Mouse (Mus musculus) forebrain, embryonic 14.5 days (tissue): ENCODE data around the gene Abcb6. TPM values are rescaled to one million over a fixed set of nuclear protein-coding genes. Genes with fewer than 3 reads are reported as not detected.

Source experiments
- ATAC-seq: fragments of 200-750 bp; cut with Nextera tagmentation; 2 replicates; pipeline ENCODE4 v1.8.0; 2017; ENCODE audit warnings: mild to moderate bottlenecking, moderate library complexity
- DNase-seq: peaks from one replicate; pipeline ENCODE4 v3.0.0-alpha.2; 2015; ENCODE audit warnings: low spot score
- H3K27ac ChIP-seq: fragments of 300-500 bp; sonication (generic); 2 replicates; pipeline ENCODE4 v1.5.1; 2014; ENCODE audit warnings: low read depth, mild to moderate bottlenecking, control low read depth, low read length, moderate library complexity
- H3K27me3 ChIP-seq: fragments of 300-500 bp; sonication (generic); replicated peaks from 2 replicates; pipeline ENCODE4 v1.6.1; 2014; ENCODE audit warnings: low read length, control low read depth, mixed read lengths; ENCODE audit not compliant: control insufficient read depth, insufficient read depth
- H3K36me3 ChIP-seq: fragments of 300-500 bp; sonication (generic); 2 replicates; pipeline ENCODE4 v1.6.1; 2014; ENCODE audit warnings: low read length, control low read depth; ENCODE audit not compliant: control insufficient read depth, insufficient read depth
- H3K4me1 ChIP-seq: fragments of 300-500 bp; sonication (generic); 2 replicates; pipeline ENCODE4 v1.6.1; 2014; ENCODE audit warnings: antibody characterized with exemption, low read length, control low read depth; ENCODE audit not compliant: control insufficient read depth, insufficient read depth
- H3K4me2 ChIP-seq: fragments of 300-500 bp; sonication (generic); 2 replicates; pipeline ENCODE4 v1.6.1; 2014; ENCODE audit warnings: mild to moderate bottlenecking, control low read depth, low read length
- H3K4me3 ChIP-seq: fragments of 300-500 bp; sonication (generic); 2 replicates; pipeline ENCODE4 v1.5.1; 2014; ENCODE audit warnings: low read depth, low read length, control low read depth
- H3K9ac ChIP-seq: fragments of 300-500 bp; sonication (generic); 2 replicates; pipeline ENCODE4 v1.6.1; 2014; ENCODE audit warnings: mild to moderate bottlenecking, low read length, control low read depth, moderate library complexity
- H3K9me3 ChIP-seq: fragments of 300-500 bp; sonication (generic); replicated peaks from 2 replicates; pipeline ENCODE4 v1.6.1; 2016; ENCODE audit warnings: low read length, control low read depth, mixed read lengths; ENCODE audit not compliant: control insufficient read depth
- WGBS: fragments of 180-500 bp; shearing (Covaris S2); extraction: QIAGEN DNeasy Blood & Tissue Kit; methylation state at CpG from one replicate; pipeline ENCODE4 v1.1.7; 2014; 5-methylcytosine and 5-hydroxymethylcytosine counted together
- polyA plus RNA-seq: library from polyadenylated mRNA; unstranded; fragments of >200 nt; fragmentation: Nextera tagmentation; extraction: Ambion mirVana; gene quantifications from 2 replicates; pipeline ENCODE4 v1.2.1, GENCODE M21; 2014

Abcb6 gene
- polyA plus RNA-seq, 1 experiment from 2014 or later = 26.2 TPM

DNA sequence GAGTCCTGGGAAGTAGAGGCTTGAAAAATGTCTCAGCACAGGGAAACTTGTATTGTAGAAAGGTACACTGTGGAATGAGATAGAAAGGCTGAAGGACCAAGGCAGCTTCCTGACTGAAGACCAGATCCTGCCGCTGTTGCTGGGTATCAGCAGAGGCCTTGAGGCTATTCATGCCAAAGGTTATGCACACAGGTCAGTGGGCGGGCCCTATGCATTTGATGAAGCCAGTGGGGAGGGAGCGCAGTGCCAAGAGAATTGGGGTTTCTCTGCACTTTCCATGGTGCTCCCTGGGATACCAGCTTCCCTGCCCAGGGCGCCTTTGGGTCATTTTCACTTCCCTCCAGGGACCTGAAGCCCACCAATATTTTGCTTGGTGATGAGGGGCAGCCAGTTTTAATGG lies 32.4 kb upstream of the Abcb6 start:
- peaks cover 41% of the 10 kb centered on the region for H3K36me3 ChIP-seq
- no peak overlapping the region for H3K4me3 ChIP-seq
- no peak overlapping the region for H3K9ac ChIP-seq
- peaks cover 4% of the 10 kb centered on the region; the same call in 1 of the 2 replicates for H3K27me3 ChIP-seq
- no peak overlapping the region for H3K27ac ChIP-seq
- H3K4me2 ChIP-seq = no peak overlapping the region
- H3K4me1 ChIP-seq = peaks cover 15% of the 10 kb centered on the region
- no peak for DNase-seq
- no peaks in the 10 kb centered on the region for H3K9me3 ChIP-seq
- WGBS = 89% methylated on average over 4 of the region's 4 CpGs
- ATAC-seq = no peak

DNA sequence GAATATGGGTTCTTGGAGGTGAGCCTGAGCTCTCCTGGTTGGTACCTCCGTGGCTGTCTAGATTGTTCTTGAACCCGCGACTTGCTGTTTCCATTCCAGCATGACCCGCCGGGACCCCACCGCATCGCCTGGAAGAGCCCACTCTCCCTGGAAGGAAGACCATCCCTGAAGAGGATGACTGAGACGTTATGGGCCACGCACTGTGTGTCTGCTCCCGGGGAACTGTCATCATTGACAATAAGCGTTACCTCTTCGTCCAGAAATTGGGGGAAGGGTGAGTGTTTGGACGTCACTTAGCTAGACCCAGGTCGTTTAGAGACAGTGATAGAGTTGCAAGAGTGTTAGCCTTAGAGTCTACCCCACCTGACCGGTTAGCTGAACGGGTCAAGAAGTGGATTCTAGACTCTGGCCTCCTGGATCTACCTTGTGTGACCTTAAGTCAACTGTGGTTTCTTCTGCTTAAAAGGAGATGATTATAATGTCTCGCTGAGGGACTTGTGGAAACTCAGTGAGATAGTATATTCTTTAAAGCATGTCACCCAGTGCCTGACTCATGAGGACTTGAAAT lies 31.0 kb upstream of the Abcb6 start:
- DNase-seq = no peak
- ATAC-seq = no peak; the same call in none of the 2 replicates
- H3K27ac ChIP-seq = no peak overlapping the region
- no peaks in the 10 kb centered on the region for H3K27me3 ChIP-seq
- H3K4me1 ChIP-seq = peaks cover 15% of the 10 kb centered on the region
- peak overlapping the region; percentile 96 for H3K9ac ChIP-seq
- H3K9me3 ChIP-seq = no peaks in the 10 kb centered on the region
- peak overlapping the region; percentile 95 for H3K4me2 ChIP-seq
- peak overlapping the region; percentile 95 for H3K4me3 ChIP-seq
- 14% methylated on average over 17 of the region's 17 CpGs for WGBS
- H3K36me3 ChIP-seq = peaks cover 41% of the 10 kb centered on the region

- Histone ChIP-seq H3K27ac (no peak within 1 kb of the TSS), H3K4me3 (peak within 1 kb of the TSS; percentile 95), H3K27me3 (no peaks in the 10 kb centered on the region), H3K36me3 (peaks cover 34% of the 10 kb centered on the region), H3K4me1 (peaks cover 15% of the 10 kb centered on the region), H3K9me3 (no peaks in the 10 kb centered on the region), H3K9ac (peak within 1 kb of the TSS; percentile 96), H3K4me2 (peak within 1 kb of the TSS; percentile 95)
- DNase-seq (peak; percentile 98), ATAC-seq (peak; percentile 98)
- 6% methylated on average over 42 of the region's 42 CpGs for WGBS
Observed at GRCm38 (mm10) chr1:75210136-75211087, 30.2 kb upstream of the Abcb6 start, which contains the start of the genes Glb1l and Stk16. Gene Glb1l, minus strand, starts transcription at chr1:75210813. Gene Stk16, plus strand, starts transcription at chr1:75210838.

GRCm38 (mm10) chr1:75208967-75209678 lies 28.9 kb upstream of the Abcb6 start:
- Histone ChIP-seq H3K27me3 (no peaks in the 10 kb centered on the region), H3K4me3 (peak overlapping the region; percentile 18), H3K36me3 (peaks cover 23% of the 10 kb centered on the region), H3K4me2 (peak overlapping the region; percentile 95), H3K4me1 (peaks cover 15% of the 10 kb centered on the region), H3K9ac (peak overlapping the region; percentile 43), H3K27ac (no peak overlapping the region), H3K9me3 (no peaks in the 10 kb centered on the region)
- DNase-seq (no peak), ATAC-seq (no peak)
- 20% methylated on average over 34 of the region's 34 CpGs for WGBS

DNA sequence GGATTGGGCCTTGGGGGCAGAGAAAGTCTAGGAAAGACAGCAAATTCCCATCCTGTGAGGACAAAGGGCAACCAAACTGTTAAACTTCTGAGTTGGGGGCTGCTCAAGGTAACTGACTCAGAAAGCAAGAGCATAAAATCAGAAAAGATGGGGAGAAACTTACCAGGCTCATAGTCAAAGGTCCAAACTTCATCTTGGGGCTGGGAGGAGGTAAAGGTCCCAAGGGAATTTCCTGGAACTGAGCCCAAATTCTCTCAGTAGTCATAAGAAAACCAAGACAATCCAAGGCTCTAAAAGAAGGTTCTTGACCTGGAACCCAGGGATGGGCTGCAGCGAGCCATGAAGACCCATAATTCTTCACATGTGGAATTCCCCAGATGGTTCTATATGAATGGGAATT lies 21.0 kb upstream of the Abcb6 start:
- H3K27me3 ChIP-seq = no peaks in the 10 kb centered on the region
- no peaks in the 10 kb centered on the region for H3K4me1 ChIP-seq
- DNase-seq (no peak), ATAC-seq (no peak)
- H3K4me3 ChIP-seq = no peak overlapping the region
- H3K4me2 ChIP-seq = no peak overlapping the region
- no peak overlapping the region for H3K27ac ChIP-seq
- H3K36me3 ChIP-seq = peaks cover 41% of the 10 kb centered on the region
- 100% methylated on average over 1 of the region's 1 CpGs for WGBS
- H3K9me3 ChIP-seq = no peaks in the 10 kb centered on the region
- no peak overlapping the region for H3K9ac ChIP-seq

- Histone ChIP-seq H3K4me1 (peaks cover 14% of the 10 kb centered on the region), H3K27me3 (no peaks in the 10 kb centered on the region), H3K4me3 (peak overlapping the region; percentile 62), H3K9ac (peak overlapping the region; percentile 83), H3K9me3 (no peaks in the 10 kb centered on the region), H3K36me3 (peaks cover 31% of the 10 kb centered on the region), H3K27ac (peak overlapping the region; percentile 84), H3K4me2 (peak overlapping the region; percentile 98)
- peak; percentile 9; the same call in 1 of the 2 replicates for ATAC-seq
- no peak for DNase-seq
- under 1% methylated on average over 19 of the region's 19 CpGs for WGBS
Observed at GRCm38 (mm10) chr1:75192452-75192851, 12.3 kb upstream of the Abcb6 start.

DNA sequence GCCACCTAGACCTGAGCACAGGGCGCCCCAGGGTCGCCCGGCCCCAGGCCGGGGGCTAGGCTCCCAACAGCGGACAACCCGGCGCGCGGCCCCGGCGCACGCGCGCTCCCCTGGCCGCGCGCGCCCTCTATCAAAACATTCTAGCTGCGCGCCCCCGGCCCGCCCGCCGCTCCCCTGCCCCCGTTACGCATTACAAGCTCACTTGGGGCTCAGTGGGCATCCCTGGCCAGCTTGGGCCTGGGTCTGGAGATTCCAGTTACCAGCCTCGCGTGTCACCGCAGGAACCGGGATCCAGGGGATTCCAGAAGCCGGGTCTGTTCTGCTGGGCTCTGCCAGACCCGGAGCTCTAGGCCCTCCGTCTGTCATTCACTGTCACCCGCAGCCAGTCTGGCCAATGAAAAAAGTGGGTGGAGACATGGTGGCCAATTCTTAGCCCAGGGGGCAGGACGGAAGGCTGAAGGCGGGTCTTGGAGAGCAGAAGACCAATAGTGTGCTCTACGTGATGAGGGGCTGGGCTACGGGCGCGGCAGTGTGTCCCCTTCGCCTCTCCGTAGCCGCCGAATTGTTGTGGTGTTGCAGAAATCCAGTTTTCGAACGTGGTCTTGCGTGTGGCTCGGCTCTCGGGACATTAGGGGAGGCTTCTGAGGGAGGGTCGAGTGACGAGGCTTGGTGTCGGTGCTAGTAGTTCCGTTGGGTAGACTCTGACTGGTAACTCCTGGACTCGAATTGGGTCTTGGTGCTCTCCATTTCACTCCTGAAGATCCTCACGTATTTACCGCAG lies 11.6 kb upstream of the Abcb6 start, which contains the start of the genes Ankzf1 and Atg9a:
Gene Ankzf1, plus strand, starts transcription at position 530 of the 781 bp plus-strand sequence.
Gene Atg9a, minus strand, starts transcription at position 575 of the 781 bp plus-strand sequence.
- H3K4me2 ChIP-seq = peak within 1 kb of the TSS; percentile 98

DNA sequence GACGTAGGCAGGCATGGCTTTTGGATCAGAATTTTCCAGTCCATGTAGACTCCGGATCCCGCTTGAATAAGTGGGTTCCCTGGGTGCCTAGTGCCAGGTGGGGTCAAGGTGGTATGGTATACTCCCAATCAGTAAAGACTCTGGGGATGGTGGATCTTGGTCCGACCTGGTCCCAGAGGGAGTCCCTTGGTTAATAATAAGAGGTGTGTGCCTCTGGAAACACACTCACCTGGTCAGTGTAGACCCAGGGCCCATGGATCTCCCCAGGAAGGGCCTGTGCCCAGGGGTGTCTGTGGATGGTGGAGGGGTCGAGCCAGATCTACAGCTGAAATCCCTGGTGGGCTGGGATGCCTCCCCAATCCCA lies 11.0 kb upstream of the Abcb6 start:
- Histone ChIP-seq H3K9me3 (no peaks in the 10 kb centered on the region), H3K4me2 (peak overlapping the region; percentile 84), H3K27me3 (no peaks in the 10 kb centered on the region), H3K27ac (peak overlapping the region; percentile 81), H3K9ac (peak overlapping the region; percentile 87), H3K4me3 (peak overlapping the region; percentile 62), H3K36me3 (peaks cover 30% of the 10 kb centered on the region), H3K4me1 (peaks cover 14% of the 10 kb centered on the region)
- ATAC-seq (no peak), DNase-seq (no peak)
- WGBS = 49% methylated on average over 5 of the region's 5 CpGs

More for the DNA sequence above, 11.6 kb upstream of the Abcb6 start, which contains the start of the genes Ankzf1 and Atg9a:
- peaks cover 30% of the 10 kb centered on the region for H3K36me3 ChIP-seq
- WGBS = under 1% methylated on average over 47 of the region's 56 CpGs
- H3K9ac ChIP-seq = peak within 1 kb of the TSS; percentile 87
- peak within 1 kb of the TSS; percentile 62 for H3K4me3 ChIP-seq
- no peaks in the 10 kb centered on the region for H3K9me3 ChIP-seq
- peak within 1 kb of the TSS; percentile 84 for H3K27ac ChIP-seq
- ATAC-seq (peak; percentile 100), DNase-seq (peak; percentile 99)
- no peaks in the 10 kb centered on the region for H3K27me3 ChIP-seq
- H3K4me1 ChIP-seq = peaks cover 14% of the 10 kb centered on the region
